Mouse (Mus musculus): ENCODE data around the gene Fbxw8. TPM values are rescaled to one million over a fixed set of nuclear protein-coding genes. Genes with fewer than 3 reads are reported as not detected.

Gene Fbxw8
- polyA plus RNA-seq, 1 experiment, result 20.3 TPM

DNA sequence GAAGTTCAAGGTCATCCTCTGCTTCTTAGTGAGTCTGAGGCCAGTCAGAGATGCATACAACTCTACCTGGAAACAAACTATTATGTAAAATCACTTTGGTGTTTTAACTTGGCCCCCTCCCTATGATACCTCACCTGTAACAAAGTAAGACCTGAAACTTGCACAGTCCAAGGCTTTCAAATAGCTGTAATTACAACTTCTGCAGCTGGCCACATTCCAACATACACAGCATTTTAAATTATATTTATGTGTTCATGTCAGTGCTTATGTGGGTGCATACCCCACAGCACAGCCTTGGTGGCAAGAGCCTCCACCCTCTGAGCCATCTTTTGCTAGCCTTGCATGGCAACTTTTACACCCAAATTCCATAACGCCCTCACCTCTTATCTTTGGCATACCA lies 120.6 kb downstream of the Fbxw8 start:
- TF ChIP-seq POLR2A (IDR thresholded peaks at IDR 0.05; ENCODE audit: low read depth, low read length) (no peak), CTCF (IDR thresholded peaks at IDR 0.05; ENCODE audit: extremely low read depth, insufficient read depth, insufficient read length, insufficient replicate concordance) (no peak)
- DNase-seq (ENCODE audit: low read depth in 1 of 2, low spot score in 2 of 2), result no peak
- WGBS, result 98% methylated on average over 1 of the region's 1 CpGs
- Histone ChIP-seq H3K27me3 (ENCODE audit: control insufficient read depth, insufficient read depth, low read length) (no peaks in the 10 kb centered on the region), H3K36me3 (ENCODE audit: control insufficient read depth, insufficient read depth, low read length) (no peaks in the 10 kb centered on the region), H3K4me1 (ENCODE audit: control insufficient read depth, insufficient read depth, insufficient read length) (peaks cover 4% of the 10 kb centered on the region; the same call in 1 of the 2 replicates), H3K27ac (ENCODE audit: insufficient read depth, low read length) (no peak overlapping the region), H3K4me3 (ENCODE audit: extremely low read depth, insufficient read depth, insufficient read length) (no peak overlapping the region)

DNA sequence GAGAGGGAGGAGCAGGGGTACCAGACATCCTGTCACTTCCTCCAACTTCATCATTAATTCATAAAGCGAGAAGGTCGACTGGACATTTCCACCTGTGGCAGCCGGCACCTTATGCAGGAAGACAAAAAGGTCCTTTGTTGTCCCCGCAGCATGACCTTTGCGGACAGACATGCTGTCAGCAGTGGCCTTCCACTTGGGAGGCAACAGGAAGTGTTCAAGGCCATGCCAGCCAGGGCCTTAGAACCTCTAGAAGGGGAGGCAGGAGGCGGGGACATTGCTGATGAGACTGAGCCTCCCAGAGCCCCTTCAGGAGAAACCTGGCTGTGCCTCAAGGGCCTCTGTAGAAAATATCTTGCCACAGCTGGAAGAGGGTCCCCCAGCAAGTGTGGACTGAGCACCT lies 121.5 kb downstream of the Fbxw8 start:
- H3K36me3 ChIP-seq (ENCODE audit: control insufficient read depth, insufficient read depth, low read length), result no peaks in the 10 kb centered on the region
- H3K27me3 ChIP-seq (ENCODE audit: control insufficient read depth, insufficient read depth, low read length), result no peaks in the 10 kb centered on the region
- no peak overlapping the region for H3K27ac ChIP-seq (ENCODE audit: insufficient read depth, low read length)
- H3K4me1 ChIP-seq (ENCODE audit: control insufficient read depth, insufficient read depth, insufficient read length), result peaks cover 5% of the 10 kb centered on the region
- H3K4me3 ChIP-seq (ENCODE audit: extremely low read depth, insufficient read depth, insufficient read length), result no peak overlapping the region
- TF ChIP-seq POLR2A (IDR thresholded peaks at IDR 0.05; ENCODE audit: low read depth, low read length) (no peak), CTCF (IDR thresholded peaks at IDR 0.05; ENCODE audit: extremely low read depth, insufficient read depth, insufficient read length, insufficient replicate concordance) (no peak)
- DNase-seq (ENCODE audit: low read depth in 1 of 2, low spot score in 2 of 2), result no peak
- 74% methylated on average over 6 of the region's 6 CpGs for WGBS

DNA sequence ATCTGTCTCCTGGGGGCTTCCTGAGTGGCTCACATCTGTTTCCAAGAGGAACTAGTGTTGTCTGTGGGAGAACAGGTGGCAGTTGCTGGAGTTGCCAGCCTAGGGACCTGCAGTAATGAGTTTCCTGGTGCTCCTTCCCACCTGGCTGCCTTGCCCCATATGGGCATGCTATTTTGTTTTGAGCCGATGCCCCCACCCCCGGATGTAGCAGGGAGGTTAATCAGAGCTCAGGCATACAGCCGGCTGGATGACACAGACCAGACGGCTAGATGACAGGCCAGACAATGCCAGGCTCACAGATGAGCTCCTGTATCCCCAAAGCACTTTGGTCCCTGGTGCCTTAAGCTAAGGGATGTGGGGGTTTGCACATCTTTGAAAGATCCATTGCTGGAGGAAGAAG lies 121.9 kb downstream of the Fbxw8 start:
- 15% methylated on average over 4 of the region's 4 CpGs for WGBS
- no peak for DNase-seq (ENCODE audit: low read depth in 1 of 2, low spot score in 2 of 2)
- H3K27me3 ChIP-seq (ENCODE audit: control insufficient read depth, insufficient read depth, low read length), result no peaks in the 10 kb centered on the region
- TF ChIP-seq CTCF (IDR thresholded peaks at IDR 0.05; ENCODE audit: extremely low read depth, insufficient read depth, insufficient read length, insufficient replicate concordance) (no peak), POLR2A (IDR thresholded peaks at IDR 0.05; ENCODE audit: low read depth, low read length) (no peak)
- no peak overlapping the region for H3K27ac ChIP-seq (ENCODE audit: insufficient read depth, low read length)
- H3K4me3 ChIP-seq (ENCODE audit: extremely low read depth, insufficient read depth, insufficient read length), result no peak overlapping the region
- no peaks in the 10 kb centered on the region for H3K36me3 ChIP-seq (ENCODE audit: control insufficient read depth, insufficient read depth, low read length)
- peaks cover 7% of the 10 kb centered on the region for H3K4me1 ChIP-seq (ENCODE audit: control insufficient read depth, insufficient read depth, insufficient read length)

DNA sequence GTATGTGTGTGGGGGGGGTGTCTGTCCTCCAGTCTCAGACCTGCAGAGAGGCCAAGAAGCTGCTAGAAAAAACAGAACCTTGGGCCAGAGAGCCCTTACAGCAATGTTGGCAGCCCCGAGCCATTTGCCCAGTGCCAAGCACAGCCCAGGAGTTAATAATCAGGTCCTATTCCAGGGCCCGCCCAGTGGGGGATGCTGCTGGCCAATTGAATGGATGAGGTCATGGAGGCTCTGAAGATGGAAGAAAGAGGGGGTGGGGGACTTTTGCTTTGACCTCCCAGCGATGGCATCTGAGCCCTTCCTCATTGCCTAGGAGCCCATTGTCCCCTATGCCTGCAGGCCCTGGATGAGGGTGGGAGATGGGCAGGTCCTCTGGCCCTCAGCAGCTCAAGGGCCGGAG lies 123.8 kb downstream of the Fbxw8 start:
- Histone ChIP-seq H3K36me3 (ENCODE audit: control insufficient read depth, insufficient read depth, low read length) (no peaks in the 10 kb centered on the region), H3K27ac (ENCODE audit: insufficient read depth, low read length) (no peak overlapping the region), H3K27me3 (ENCODE audit: control insufficient read depth, insufficient read depth, low read length) (peaks cover 15% of the 10 kb centered on the region), H3K4me3 (ENCODE audit: extremely low read depth, insufficient read depth, insufficient read length) (no peak overlapping the region), H3K4me1 (ENCODE audit: control insufficient read depth, insufficient read depth, insufficient read length) (peaks cover 10% of the 10 kb centered on the region; the same call in 1 of the 2 replicates)
- no peak for TF ChIP-seq POLR2A (IDR thresholded peaks at IDR 0.05; ENCODE audit: low read depth, low read length)
- no peak for TF ChIP-seq CTCF (IDR thresholded peaks at IDR 0.05; ENCODE audit: extremely low read depth, insufficient read depth, insufficient read length, insufficient replicate concordance)
- WGBS, result 89% methylated on average over 4 of the region's 4 CpGs
- no peak for DNase-seq (ENCODE audit: low read depth in 1 of 2, low spot score in 2 of 2)

DNA sequence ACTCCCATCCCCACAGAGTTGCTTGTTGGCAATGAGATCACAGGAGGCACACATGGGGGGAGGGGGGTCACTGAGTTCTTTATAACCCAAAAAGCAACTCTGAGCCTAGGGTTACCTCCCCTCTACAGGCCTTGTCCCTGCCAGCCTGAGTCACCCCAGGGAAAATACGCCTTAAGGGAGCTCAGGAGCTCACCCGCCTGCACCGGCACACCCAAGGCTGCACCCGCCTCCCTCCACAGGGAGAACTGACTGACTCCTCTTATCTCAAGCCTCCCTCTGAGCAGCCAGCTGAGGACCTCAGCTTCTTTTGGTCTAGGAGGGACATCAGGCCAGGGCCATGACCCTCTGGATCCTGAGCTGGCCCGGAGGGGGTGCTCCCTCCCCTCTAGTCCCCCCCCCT lies 124.2 kb downstream of the Fbxw8 start:
- TF ChIP-seq CTCF (IDR thresholded peaks at IDR 0.05; ENCODE audit: extremely low read depth, insufficient read depth, insufficient read length, insufficient replicate concordance), result no peak
- TF ChIP-seq POLR2A (IDR thresholded peaks at IDR 0.05; ENCODE audit: low read depth, low read length), result no peak
- H3K27ac ChIP-seq (ENCODE audit: insufficient read depth, low read length), result no peak overlapping the region
- peaks cover 10% of the 10 kb centered on the region; the same call in 1 of the 2 replicates for H3K4me1 ChIP-seq (ENCODE audit: control insufficient read depth, insufficient read depth, insufficient read length)
- H3K4me3 ChIP-seq (ENCODE audit: extremely low read depth, insufficient read depth, insufficient read length), result no peak overlapping the region
- no peak for DNase-seq (ENCODE audit: low read depth in 1 of 2, low spot score in 2 of 2)
- WGBS, result 86% methylated on average over 5 of the region's 5 CpGs
- H3K27me3 ChIP-seq (ENCODE audit: control insufficient read depth, insufficient read depth, low read length), result peaks cover 15% of the 10 kb centered on the region
- H3K36me3 ChIP-seq (ENCODE audit: control insufficient read depth, insufficient read depth, low read length), result no peaks in the 10 kb centered on the region

DNA sequence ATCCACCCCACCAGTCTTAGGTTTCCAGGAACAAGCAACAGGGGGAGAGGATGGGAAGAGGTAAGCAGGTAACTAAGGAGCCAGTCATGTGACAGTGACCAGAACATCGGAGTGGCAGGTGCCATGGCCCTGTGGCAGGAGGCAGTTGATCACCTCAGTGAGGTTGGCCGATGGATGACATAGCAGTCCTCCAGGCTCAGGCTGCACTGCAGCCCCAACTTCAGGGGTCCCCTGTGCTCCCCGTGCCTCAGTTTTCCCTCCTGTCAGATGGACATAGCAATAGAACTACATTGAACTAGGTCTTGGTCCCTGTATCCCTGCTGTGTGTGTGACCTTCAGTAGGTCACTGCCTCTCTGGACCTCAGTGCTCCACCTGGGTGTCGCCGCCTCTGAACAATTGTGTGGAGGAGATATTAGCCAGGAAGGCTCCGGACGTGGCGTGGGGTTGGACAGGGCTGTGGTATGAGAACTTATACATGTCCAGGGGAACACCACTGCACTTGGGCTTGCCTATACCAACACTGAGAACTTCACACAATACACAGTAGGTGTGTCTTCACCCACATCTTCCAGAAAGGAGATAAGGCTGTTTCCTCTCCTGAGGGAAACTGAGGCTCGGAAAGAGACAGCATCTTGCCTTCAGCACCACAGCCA lies 125.1 kb downstream of the Fbxw8 start:
- peaks cover 10% of the 10 kb centered on the region; the same call in 1 of the 2 replicates for H3K4me1 ChIP-seq (ENCODE audit: control insufficient read depth, insufficient read depth, insufficient read length)
- no peak for TF ChIP-seq POLR2A (IDR thresholded peaks at IDR 0.05; ENCODE audit: low read depth, low read length)
- TF ChIP-seq CTCF (IDR thresholded peaks at IDR 0.05; ENCODE audit: extremely low read depth, insufficient read depth, insufficient read length, insufficient replicate concordance), result no peak
- H3K27ac ChIP-seq (ENCODE audit: insufficient read depth, low read length), result no peak overlapping the region
- peaks cover 17% of the 10 kb centered on the region for H3K27me3 ChIP-seq (ENCODE audit: control insufficient read depth, insufficient read depth, low read length)
- H3K36me3 ChIP-seq (ENCODE audit: control insufficient read depth, insufficient read depth, low read length), result no peaks in the 10 kb centered on the region
- DNase-seq (ENCODE audit: low read depth in 1 of 2, low spot score in 2 of 2), result no peak
- WGBS, result 89% methylated on average over 9 of the region's 9 CpGs
- H3K4me3 ChIP-seq (ENCODE audit: extremely low read depth, insufficient read depth, insufficient read length), result no peak overlapping the region

DNA sequence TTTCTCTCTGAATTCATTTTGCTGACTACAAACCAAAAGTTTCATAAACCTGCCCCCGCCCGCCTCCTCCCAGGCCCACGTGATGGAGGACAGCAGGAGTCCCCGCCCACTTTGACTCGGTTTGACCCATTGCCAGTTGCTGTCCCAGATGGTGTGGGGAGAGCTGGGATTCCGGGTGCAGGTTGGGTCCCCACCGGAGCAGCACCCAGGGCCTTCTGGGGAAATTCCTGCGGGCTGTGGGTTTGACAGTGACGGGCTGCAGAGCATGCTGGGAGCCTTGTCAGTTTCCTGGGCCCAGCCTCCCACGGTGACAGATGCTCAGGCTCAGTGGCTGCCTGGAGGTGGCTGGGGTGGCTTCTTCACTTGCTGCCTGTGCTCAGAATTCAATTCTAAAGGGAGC lies 125.8 kb downstream of the Fbxw8 start:
- Histone ChIP-seq H3K27me3 (ENCODE audit: control insufficient read depth, insufficient read depth, low read length) (peaks cover 17% of the 10 kb centered on the region), H3K36me3 (ENCODE audit: control insufficient read depth, insufficient read depth, low read length) (no peaks in the 10 kb centered on the region), H3K4me3 (ENCODE audit: extremely low read depth, insufficient read depth, insufficient read length) (peak overlapping the region; percentile 59), H3K4me1 (ENCODE audit: control insufficient read depth, insufficient read depth, insufficient read length) (peaks cover 10% of the 10 kb centered on the region; the same call in 1 of the 2 replicates), H3K27ac (ENCODE audit: insufficient read depth, low read length) (peak overlapping the region; percentile 19; the same call in 1 of the 2 replicates)
- WGBS, result 3% methylated on average over 10 of the region's 10 CpGs
- TF ChIP-seq POLR2A (IDR thresholded peaks at IDR 0.05; ENCODE audit: low read depth, low read length) (no peak), CTCF (IDR thresholded peaks at IDR 0.05; ENCODE audit: extremely low read depth, insufficient read depth, insufficient read length, insufficient replicate concordance) (no peak)
- peak in 1 of 2 experiments; percentile 50 for DNase-seq (ENCODE audit: low read depth in 1 of 2, low spot score in 2 of 2)
